Mouse (Mus musculus): ENCODE measurements around the gene Spag4.

- TF ChIP-seq CTCF (IDR thresholded peaks at IDR 0.05; ENCODE audit: extremely low read depth, insufficient read depth, low read length), result no peak
- no peak for TF ChIP-seq POLR2A (IDR thresholded peaks at IDR 0.05; ENCODE audit: extremely low read depth, insufficient read depth, low read length)
Measured at GRCm38 (mm10) chr2:156078421-156079182, 13.6 kb downstream of the Spag4 start.

Data from cortical plate, adult 2 months (tissue).